Mouse (Mus musculus) T-helper 1 cell (primary cell): ENCODE measurements around the gene Abca17.

Source experiments
- in situ Hi-C: fragments of 300-600 bp; cut with MboI, MseI; formaldehyde crosslinking; loops from one replicate; pipeline ENCODE4 v1.15.1; 2025; ENCODE audit warnings: high pct_unique_total_duplicates

Gene Abca17

GRCm38 (mm10) chr17:24346831-24347230 lies 4.0 kb downstream of the Abca17 start:
- in situ Hi-C loops, result no loop called here

DNA sequence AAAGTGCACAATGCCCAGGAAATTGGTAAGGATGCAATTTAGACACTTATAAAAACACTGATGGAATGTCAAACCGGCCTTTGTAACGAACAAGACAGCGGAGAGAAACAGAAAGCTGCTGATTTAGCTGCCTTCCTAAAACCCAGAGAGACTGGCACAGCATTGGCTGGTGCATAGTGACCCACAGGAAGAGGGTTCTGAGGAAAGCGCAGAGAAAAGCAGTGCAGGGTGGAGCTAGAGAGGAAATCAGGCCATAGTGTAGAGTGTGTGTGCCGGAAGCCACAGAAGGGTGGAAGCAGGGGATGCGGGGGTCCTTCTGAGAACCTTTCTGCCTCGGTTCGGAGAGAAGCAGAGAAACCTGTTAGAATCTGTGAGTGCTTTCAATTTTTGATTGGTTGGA lies 6.2 kb downstream of the Abca17 start:
- in situ Hi-C loops, result no loop called here

GRCm38 (mm10) chr17:24327656-24328055 lies 23.2 kb downstream of the Abca17 start:
- in situ Hi-C loops, result no loop called here

GRCm38 (mm10) chr17:24325051-24325450 lies 25.8 kb downstream of the Abca17 start:
- in situ Hi-C loops, result no loop called here

DNA sequence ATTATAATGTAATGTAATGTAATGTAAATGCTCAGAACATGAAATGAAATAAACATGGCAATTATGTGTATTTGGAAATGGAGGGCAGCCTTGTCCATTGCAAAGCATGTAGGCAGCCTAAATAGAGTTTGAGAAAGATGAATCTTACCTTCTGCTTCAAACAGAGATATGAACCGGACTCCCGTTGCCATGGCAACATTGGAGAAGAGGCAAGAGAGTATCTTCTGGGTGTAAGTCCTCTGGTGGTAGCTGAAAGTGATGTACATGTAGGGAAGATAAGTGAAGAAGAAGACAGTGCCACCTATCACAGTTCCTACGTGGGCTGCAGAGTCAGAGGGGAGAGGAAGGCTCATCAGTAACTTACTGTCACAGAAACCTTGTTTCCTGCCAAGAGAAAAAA lies 30.0 kb downstream of the Abca17 start:
- in situ Hi-C loops, result no loop called here

DNA sequence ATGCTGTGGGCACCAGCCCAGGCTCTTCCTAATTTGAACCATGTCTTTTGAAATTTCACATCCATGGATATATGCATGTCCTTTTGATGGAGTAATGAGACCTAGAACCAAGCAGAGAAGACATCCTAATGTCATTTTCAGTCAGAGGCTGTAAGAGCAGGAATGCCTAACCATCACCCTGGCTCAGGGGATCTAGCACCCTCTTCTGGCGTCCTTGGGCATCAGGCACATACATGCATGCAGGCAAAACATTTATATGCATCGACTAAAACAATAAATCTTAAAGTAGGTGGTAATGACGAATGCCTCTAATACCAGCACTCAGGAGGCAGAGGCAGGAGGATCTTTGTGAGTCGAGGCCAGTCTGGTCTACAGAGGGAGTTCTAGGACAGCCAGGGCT lies 43.4 kb downstream of the Abca17 start:
- in situ Hi-C loops, result no loop called here

DNA sequence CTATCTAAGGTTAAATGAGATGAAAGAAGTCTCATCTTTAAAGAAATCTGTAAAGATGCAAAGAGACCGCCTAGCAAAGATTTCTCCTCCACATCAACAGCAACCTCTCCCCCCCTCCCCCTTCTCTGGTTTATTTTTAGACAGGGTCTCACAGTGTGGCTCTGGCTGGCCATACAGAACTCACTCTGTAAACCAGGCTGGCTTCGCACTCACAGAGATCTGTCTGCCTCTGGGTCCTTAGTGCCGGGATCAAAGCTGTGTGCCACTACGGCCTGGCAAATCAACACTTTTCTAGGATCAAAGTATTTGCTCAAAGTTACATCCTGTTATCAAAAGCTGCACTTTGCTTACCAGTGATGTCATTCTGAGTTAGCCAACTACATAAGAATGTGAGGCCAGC lies 50.2 kb downstream of the Abca17 start:
- in situ Hi-C loops, result no loop called here

DNA sequence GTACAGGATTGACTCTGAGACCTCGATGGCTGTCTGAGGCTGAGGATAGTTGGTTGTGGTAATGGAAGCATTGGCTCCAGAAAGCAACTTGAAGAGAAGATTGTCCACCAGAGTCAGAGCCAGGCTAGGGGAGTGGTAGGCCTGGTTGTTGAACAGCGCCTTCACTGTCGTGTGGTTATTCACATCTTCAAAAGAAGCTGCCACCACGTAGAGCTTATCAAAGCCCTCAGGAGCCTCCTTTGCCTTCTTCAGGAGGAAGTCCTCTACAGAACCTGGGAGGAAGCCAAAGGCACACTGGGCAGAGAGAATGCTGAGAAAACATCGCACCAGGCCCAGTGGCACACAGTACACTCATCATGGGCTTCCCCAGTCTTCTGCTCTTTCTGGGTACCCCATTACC lies 61.5 kb downstream of the Abca17 start:
- in situ Hi-C loops, result no loop called here

DNA sequence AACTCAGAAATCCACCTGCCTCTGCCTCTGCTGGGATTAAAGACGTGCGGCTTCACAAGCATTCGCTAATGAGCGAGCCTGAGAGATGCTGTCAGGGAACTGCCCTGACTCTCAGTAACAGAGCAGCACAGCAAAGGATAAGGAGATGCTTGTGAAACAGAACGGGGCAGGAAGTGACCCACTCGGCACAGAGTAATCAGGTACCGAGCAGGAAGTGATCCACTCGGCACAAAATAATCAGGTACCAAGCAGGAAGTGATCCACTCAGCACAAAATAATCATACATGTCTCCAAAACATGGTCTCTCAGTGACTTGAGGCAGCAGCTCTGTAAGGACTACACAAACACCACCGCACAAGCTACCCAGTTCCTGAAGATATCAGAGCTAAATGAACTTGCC lies 62.4 kb downstream of the Abca17 start:
- in situ Hi-C loops, result no loop called here

DNA sequence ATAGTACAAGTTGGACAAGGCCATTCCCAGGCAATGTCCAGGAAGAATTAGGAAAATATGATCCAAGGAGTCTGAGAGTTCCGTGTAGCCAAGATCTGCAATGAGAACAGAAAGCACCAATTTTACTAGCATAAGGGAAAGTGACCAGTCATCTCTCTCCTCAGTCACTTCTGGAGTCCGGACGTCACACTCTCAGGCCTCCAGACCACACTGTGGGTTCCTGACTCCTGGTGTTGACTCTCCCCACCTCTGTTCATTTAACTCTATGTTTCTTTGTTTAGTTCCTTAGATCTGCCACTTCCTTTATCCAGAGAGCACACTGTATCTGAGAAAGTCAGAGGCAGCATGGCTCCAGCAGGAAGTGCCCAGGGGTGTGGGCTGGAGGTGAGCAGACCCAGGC lies 65.2 kb downstream of the Abca17 start:
- in situ Hi-C loops, result no loop called here

DNA sequence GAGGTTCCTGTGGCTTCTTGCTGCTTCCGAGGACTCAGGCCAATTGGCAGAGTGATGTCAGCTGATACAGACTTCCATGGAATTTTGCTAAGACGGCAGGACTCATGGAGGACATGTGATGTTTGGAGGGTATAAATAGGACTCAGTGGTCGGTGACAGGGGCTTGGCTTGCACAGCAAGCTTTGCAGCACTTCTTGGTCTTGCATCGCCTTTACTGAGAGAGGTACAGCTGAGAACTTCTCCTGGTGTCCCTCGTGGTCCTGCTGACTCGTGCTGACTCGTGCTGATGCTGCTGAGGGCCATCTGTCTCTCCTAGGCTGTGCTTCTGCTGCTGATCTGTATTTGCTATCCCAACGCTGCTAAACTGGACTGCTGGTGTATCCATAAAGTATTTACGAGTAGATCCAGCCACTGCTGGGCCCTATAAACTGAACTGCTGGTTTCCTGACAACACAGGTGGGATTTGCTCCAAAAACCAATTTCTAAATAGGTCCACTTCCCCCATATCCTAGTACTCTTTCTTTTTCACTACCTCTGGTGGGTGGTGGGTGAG lies 67.5 kb downstream of the Abca17 start:
- in situ Hi-C loops, result no loop called here

DNA sequence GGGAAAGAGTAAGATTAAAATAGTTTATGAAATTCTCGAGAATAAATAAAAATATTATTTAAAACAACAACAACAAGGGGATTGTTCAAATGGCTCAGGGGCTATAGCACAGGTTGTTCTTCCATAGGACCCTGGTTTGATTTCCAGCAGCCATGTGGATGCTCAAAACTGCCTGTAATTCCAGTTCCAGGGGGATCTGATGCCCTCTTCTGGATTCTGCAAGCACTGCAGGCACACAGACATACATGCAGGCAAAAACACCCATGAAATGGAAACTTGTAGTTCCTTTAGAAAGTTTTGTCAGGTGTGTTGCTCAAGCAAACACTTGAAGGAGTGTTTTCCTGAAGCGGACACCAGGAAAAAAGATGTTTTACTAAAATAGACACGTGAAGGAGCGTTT lies 68.2 kb downstream of the Abca17 start:
- in situ Hi-C loops, result no loop called here

DNA sequence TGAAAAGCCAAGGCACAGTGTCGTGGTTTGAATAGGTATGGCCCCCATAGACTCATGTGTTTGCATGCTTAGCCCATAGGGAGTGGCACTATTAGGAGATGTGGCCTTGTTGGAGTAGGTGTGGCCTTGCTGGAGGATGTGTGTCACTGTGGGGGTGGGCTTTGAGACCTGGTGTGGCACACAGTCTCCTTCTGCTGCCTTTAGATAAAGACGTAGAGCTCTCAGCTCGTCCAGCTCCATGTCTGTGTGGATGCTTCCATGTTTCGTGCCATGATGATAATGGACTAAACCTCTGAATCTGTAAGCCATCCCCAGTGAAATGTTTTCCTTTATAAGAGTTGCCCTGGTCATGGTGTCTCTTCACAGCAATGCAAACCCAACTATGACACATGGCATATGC lies 71.0 kb downstream of the Abca17 start:
- in situ Hi-C loops, result no loop called here

GRCm38 (mm10) chr17:24267133-24267532 lies 83.7 kb downstream of the Abca17 start:
- in situ Hi-C loops, result no loop called here

GRCm38 (mm10) chr17:24264766-24265165 lies 86.1 kb downstream of the Abca17 start:
- in situ Hi-C loops, result no loop called here

- in situ Hi-C loops, result no loop called here
These were observed 90.4 kb downstream of the Abca17 start for GRCm38 (mm10) chr17:24260516-24260915.

DNA sequence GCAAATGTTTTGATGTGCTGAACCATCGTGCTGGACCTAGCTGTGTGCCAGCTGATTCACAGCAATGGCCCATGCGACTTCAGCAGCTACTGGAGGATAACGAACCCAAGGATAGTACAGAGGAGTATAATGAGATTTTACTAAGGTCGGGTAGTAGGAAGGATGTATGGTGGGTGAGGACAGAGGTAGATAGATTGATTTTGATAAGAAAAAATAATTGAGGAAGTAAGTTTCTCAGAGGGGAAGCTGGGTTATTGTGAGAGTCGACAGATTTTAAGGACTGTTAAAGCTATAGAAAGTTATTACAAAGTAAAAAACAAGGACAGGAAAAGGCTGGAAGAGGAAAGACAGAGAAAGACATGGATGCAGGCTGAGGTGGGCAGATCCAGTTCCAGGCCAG lies 91.2 kb downstream of the Abca17 start:
- in situ Hi-C loops, result no loop called here

GRCm38 (mm10) chr17:24258981-24259380 lies 91.9 kb downstream of the Abca17 start:
- in situ Hi-C loops, result no loop called here

DNA sequence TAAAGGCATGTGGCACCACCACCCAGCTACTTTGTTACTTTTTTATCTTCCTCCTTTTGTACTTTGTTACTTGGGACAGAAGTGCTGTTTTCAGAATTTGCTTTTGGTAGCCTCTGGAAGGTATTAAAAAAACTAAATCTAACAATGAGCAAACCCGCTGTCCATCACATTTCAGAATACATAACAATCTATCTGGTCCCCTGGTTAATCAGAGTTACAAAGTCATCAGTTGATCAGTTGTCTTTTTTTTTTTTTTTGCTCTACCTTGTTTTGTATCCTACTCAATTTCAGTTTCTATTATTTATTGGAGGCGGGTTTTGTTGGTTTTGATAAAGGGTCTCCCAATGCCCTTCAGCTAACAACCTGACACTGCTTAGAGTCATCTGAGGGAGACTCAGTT lies 98.5 kb downstream of the Abca17 start:
- in situ Hi-C loops, result no loop called here

DNA sequence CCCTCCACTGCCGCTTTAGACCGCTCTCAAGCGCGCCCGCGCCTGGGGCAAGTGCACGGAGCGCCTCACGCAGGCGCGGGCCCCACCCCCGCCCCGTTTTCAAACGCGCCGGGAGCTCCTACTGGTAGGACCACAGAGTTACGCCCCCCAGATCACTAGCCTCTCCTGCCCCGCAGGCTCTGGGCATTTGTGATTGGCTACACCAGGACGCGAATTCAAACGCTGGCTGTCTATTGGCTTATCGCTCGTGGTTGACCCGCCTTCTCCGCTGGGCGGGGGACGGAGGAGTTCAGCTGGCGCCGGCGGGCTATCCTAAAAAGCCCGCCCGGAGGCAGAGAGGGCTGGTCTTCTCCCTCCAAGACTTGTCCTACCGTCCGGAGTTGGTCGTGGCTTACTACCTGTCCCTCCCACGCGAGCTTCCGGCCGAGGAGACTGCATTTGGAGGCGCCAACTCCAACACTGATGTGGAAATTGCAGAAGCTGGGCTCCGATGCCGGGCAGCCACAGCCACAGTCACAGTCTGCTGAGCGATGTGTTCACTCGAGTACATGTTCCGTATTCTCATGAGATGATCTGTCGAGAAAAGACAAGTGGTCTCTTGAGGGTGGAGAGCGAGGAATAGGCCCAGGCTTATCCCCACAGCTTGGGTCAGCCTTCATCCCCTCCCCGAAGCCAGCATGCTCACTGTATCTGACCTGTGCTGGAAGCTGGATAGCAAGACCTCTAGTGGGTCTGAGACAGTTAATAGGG lies 99.4 kb downstream of the Abca17 start, which contains the start of gene Ccnf:
Gene Ccnf, minus strand, starts transcription at position 165 of the 750 bp plus-strand sequence.
- in situ Hi-C loops, result no loop called here

- in situ Hi-C loops, result no loop called here
These were observed 99.9 kb downstream of the Abca17 start for GRCm38 (mm10) chr17:24250988-24251319.

DNA sequence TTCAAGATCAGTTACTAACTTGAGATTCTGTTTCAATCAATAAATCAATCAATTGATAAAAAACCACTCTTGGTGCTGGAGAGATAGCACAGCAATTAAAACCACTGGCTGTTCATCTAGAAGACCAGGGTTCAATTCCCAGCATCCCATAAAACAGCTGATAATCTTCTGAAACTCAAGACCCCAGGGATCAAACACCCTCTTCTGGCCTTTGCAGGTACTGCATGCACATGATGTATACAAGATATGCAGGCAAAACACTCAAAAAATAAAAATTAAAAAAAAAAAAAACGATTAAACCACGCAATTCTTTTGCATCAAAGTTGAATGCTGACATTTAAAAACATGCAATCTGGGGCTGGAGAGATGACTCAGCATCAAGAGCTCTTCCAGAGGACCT lies 102.2 kb downstream of the Abca17 start:
- in situ Hi-C loops, result no loop called here

DNA sequence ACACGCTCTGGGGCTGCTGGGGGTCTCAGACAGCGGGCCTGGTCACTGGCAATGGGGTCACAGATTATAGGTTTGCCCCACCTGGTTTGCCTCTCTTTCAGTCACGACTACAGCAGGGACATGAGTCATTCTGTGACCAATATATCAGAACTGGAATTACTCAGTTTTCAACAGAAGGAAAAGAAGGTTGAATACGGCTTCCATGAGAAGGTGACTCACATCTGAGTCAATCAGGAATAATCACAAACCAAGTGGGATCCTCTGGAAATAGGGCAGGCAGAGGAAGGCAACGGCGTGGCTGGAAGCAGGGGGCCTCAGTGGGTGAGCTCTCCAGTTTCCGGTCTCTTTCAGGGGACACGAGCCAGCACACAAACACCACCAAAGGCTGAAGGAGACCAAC lies 106.8 kb downstream of the Abca17 start:
- in situ Hi-C loops, result no loop called here
